Mouse (Mus musculus) embryonic facial prominence, embryonic 14.5 days (tissue): ENCODE data around the gene 4933402N22Rik. TPM values are rescaled to one million over a fixed set of nuclear protein-coding genes. Genes with fewer than 3 reads are reported as not detected.
"Not testable (repeated sequence)": the region's sequence is repeated elsewhere in the genome, so short reads cannot be mapped to it uniquely, and the experiment has no call there.

Experiments used
- ATAC-seq: fragments of 200-750 bp; cut with Nextera tagmentation; 2 replicates; pipeline ENCODE4 v1.8.0; 2017; ENCODE audit warnings: low read depth, moderate number of reproducible peaks, moderate TSS enrichment
- DNase-seq: peaks from one replicate; pipeline ENCODE4 v3.0.0-alpha.2; 2015; ENCODE audit warnings: low spot score
- H3K27ac ChIP-seq: fragments of 300-500 bp; sonication (generic); replicated peaks from 2 replicates; pipeline ENCODE4 v1.5.1; 2014; ENCODE audit warnings: low read depth, mild to moderate bottlenecking, low read length, moderate library complexity
- H3K27me3 ChIP-seq: fragments of 300-500 bp; sonication (generic); replicated peaks from 2 replicates; pipeline ENCODE4 v1.6.1; 2014; ENCODE audit warnings: low read length; ENCODE audit not compliant: control insufficient read depth, insufficient read depth
- H3K36me3 ChIP-seq: fragments of 300-500 bp; sonication (generic); 2 replicates; pipeline ENCODE4 v1.6.1; 2014; ENCODE audit warnings: low read length, mixed read lengths; ENCODE audit not compliant: control insufficient read depth, insufficient read depth
- H3K4me1 ChIP-seq: fragments of 300-500 bp; sonication (generic); 2 replicates; pipeline ENCODE4 v1.6.1; 2014; ENCODE audit warnings: antibody characterized with exemption, low read length; ENCODE audit not compliant: control insufficient read depth, insufficient read depth
- H3K4me2 ChIP-seq: fragments of 300-500 bp; sonication (generic); 2 replicates; pipeline ENCODE4 v1.6.1; 2014; ENCODE audit warnings: low read depth, mild to moderate bottlenecking, low read length, moderate library complexity, mixed read lengths
- H3K4me3 ChIP-seq: fragments of 300-500 bp; sonication (generic); 2 replicates; pipeline ENCODE4 v1.5.1; 2014; ENCODE audit warnings: low read depth, mild to moderate bottlenecking, low read length
- H3K9ac ChIP-seq: fragments of 300-500 bp; sonication (generic); 2 replicates; pipeline ENCODE4 v1.6.1; 2014; ENCODE audit warnings: low read depth, mild to moderate bottlenecking, low read length, moderate library complexity, mixed read lengths
- H3K9me3 ChIP-seq: fragments of 300-500 bp; sonication (generic); 2 replicates; pipeline ENCODE4 v1.6.1; 2016; ENCODE audit warnings: low read length; ENCODE audit not compliant: control insufficient read depth
- WGBS: fragments of 180-500 bp; shearing (Covaris S2); extraction: QIAGEN DNeasy Blood & Tissue Kit; methylation state at CpG from one replicate; pipeline ENCODE4 v1.1.7; 2014; 5-methylcytosine and 5-hydroxymethylcytosine counted together
- polyA plus RNA-seq: library from polyadenylated mRNA; unstranded; fragments of >200 nt; fragmentation: Nextera tagmentation; extraction: Ambion mirVana; gene quantifications from 2 replicates; pipeline ENCODE4 v1.2.1, GENCODE M21; 2014

4933402N22Rik gene
- polyA plus RNA-seq = not detected in 2 replicates

GRCm38 (mm10) chr5:11917743-11918142 is at the start of gene 4933402N22Rik:
Gene 4933402N22Rik, plus strand, starts transcription at chr5:11918043.
- not testable (repeated sequence) for H3K9ac ChIP-seq, ATAC-seq
- 60% methylated on average over 1 of the region's 2 CpGs for WGBS

GRCm38 (mm10) chr5:11923790-11924189 is 5.9 kb downstream of the 4933402N22Rik start:
- not testable (repeated sequence) for DNase-seq, H3K27me3 ChIP-seq, H3K4me3 ChIP-seq, H3K9ac ChIP-seq, H3K36me3 ChIP-seq, H3K27ac ChIP-seq, H3K4me2 ChIP-seq, H3K9me3 ChIP-seq, H3K4me1 ChIP-seq, ATAC-seq
- WGBS = 90% methylated on average over 1 of the region's 2 CpGs

More at GRCm38 (mm10) chr5:11917743-11918142, at the start of gene 4933402N22Rik:
- H3K27me3 ChIP-seq, H3K4me3 ChIP-seq, DNase-seq, H3K4me2 ChIP-seq, H3K36me3 ChIP-seq, H3K9me3 ChIP-seq, H3K27ac ChIP-seq, H3K4me1 ChIP-seq: not testable (repeated sequence)

Other genes with a start within 250 kb of the 4933402N22Rik start
- gene Gm8922, start 236.1 kb upstream of the 4933402N22Rik start, polyA plus RNA-seq = not detected in 2 replicates
- not detected in 2 replicates for gene Gm8926, start 147.5 kb upstream of the 4933402N22Rik start, polyA plus RNA-seq
- 0.18 TPM in 1 of 2 replicates, not detected in the other for gene Gm6465, start 72.5 kb upstream of the 4933402N22Rik start, polyA plus RNA-seq